Mouse (Mus musculus) liver, embryonic 14.5 days (tissue): ENCODE data around the gene Gm6899.

Experiments
- CTCF ChIP-seq: IDR thresholded peaks from 2 replicates; pipeline ENCODE4 v1.5.1; 2016; ENCODE audit warnings: antibody characterized with exemption, low read depth, control low read depth
- EP300 ChIP-seq: IDR thresholded peaks from 2 replicates; pipeline ENCODE4 v1.6.1; 2016; ENCODE audit warnings: antibody characterized with exemption, low read depth

- TF ChIP-seq EP300 (no peak), CTCF (no peak)
Observed at GRCm38 (mm10) chr11:26551551-26551950, 41.5 kb upstream of the Gm6899 start.
